Mouse (Mus musculus) midbrain, embryonic 13.5 days (tissue): ENCODE measurements around the gene Mybpc2. TPM values are rescaled to one million over a fixed set of nuclear protein-coding genes. Genes with fewer than 3 reads are reported as not detected.

Source experiments
- ATAC-seq: fragments of 200-750 bp; cut with Nextera tagmentation; 2 replicates; pipeline ENCODE4 v1.8.0; 2017; ENCODE audit warnings: mild to moderate bottlenecking, moderate TSS enrichment, moderate library complexity
- H3K27ac ChIP-seq: fragments of 300-500 bp; sonication (generic); 2 replicates; pipeline ENCODE4 v1.5.1; 2015; ENCODE audit warnings: inconsistent platforms, mild to moderate bottlenecking, moderate library complexity
- H3K27me3 ChIP-seq: fragments of 300-500 bp; sonication (generic); 2 replicates; pipeline ENCODE4 v1.6.1; 2015; ENCODE audit warnings: mild to moderate bottlenecking, inconsistent platforms
- H3K36me3 ChIP-seq: fragments of 300-500 bp; sonication (generic); 2 replicates; pipeline ENCODE4 v1.6.1; 2015; ENCODE audit warnings: mild to moderate bottlenecking, inconsistent platforms
- H3K4me1 ChIP-seq: fragments of 300-500 bp; sonication (generic); replicated peaks from 2 replicates; pipeline ENCODE4 v1.6.1; 2015; ENCODE audit warnings: inconsistent platforms
- H3K4me2 ChIP-seq: fragments of 300-500 bp; sonication (generic); replicated peaks from 2 replicates; pipeline ENCODE4 v1.6.1; 2015; ENCODE audit warnings: moderate library complexity, mild to moderate bottlenecking, inconsistent platforms
- H3K4me3 ChIP-seq: fragments of 300-500 bp; sonication (generic); replicated peaks from 2 replicates; pipeline ENCODE4 v1.5.1; 2015; ENCODE audit warnings: mild to moderate bottlenecking, inconsistent platforms
- H3K9ac ChIP-seq: fragments of 300-500 bp; sonication (generic); replicated peaks from 2 replicates; pipeline ENCODE4 v1.6.1; 2015; ENCODE audit warnings: mild to moderate bottlenecking, inconsistent platforms
- H3K9me3 ChIP-seq: fragments of 300-500 bp; sonication (generic); 2 replicates; pipeline ENCODE4 v1.6.1; 2016; ENCODE audit warnings: mild to moderate bottlenecking, inconsistent platforms
- WGBS: fragments of 180-500 bp; shearing (Covaris S2); methylation state at CpG from one replicate; pipeline ENCODE4 v1.1.7; 2015; 5-methylcytosine and 5-hydroxymethylcytosine counted together
- polyA plus RNA-seq: library from polyadenylated mRNA; unstranded; fragments of >200 nt; fragmentation: Nextera tagmentation; extraction: Ambion mirVana; gene quantifications from 2 replicates; pipeline ENCODE4 v1.2.1, GENCODE M21; 2015

Mybpc2 gene
- 0.16 and 0.23 TPM in 2 replicates for polyA plus RNA-seq

DNA sequence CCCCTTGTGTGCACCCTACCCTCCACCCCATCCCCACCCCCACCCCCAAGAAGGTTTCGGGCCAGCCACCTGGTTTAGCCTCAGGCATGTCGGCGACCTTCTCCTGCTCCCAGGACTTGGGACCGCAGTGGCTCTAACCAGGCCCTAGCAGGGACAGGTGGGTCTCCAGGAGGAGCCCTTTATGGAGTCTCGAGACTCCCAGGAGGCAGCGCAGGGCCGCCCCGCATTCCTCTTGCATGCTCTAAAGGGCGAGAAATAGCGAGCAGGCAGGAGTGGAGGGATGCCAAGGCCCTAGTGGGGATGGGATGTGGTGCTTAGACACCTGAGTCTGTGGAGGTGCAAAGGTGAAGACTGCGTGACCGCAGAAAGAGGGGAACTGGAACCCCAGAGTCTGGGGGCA is at the start of gene Mybpc2:
Mybpc2 (minus strand) TSS at position 155 of the 400 bp plus-strand sequence.
- ATAC-seq, result no peak
- WGBS, result 39% methylated on average over 12 of the region's 12 CpGs
- Histone ChIP-seq H3K9me3 (no peaks in the 10 kb centered on the region), H3K36me3 (no peaks in the 10 kb centered on the region), H3K9ac (peak within 1 kb of the TSS; percentile 32; the same call in 1 of the 2 replicates), H3K4me3 (no peak within 1 kb of the TSS), H3K4me1 (peaks cover 12% of the 10 kb centered on the region), H3K4me2 (no peak within 1 kb of the TSS), H3K27me3 (peaks cover 78% of the 10 kb centered on the region), H3K27ac (no peak within 1 kb of the TSS)

DNA sequence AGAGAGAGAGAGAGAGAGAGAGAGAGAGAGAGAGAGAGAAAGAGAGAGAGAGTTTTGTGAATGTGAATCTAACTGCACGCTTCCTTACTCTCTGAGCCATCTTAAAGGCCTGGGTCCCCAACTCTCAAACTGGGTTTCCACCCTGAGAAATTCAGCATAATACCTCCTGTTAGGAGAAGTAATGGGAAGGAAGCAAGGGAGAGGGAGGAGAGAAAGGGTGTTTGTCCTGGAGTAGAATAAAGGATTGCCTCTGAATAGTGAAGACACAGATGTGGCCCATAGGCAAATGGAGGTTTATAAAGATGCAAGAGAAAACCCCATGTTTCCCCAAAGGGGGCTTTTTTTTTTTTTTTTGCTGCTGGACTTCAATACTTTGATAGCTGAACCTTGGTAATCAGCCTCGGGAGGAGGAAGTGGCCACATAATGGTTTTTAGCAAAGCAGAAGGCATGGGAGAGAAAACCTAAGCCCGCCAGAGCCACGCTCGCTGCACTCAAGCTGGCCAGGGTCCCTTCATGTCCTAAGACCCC is 48.6 kb upstream of the Mybpc2 start:
- H3K4me3 ChIP-seq, result no peak overlapping the region
- peaks cover 3% of the 10 kb centered on the region for H3K27me3 ChIP-seq
- no peak for ATAC-seq
- WGBS, result 72% methylated on average over 5 of the region's 5 CpGs
- no peak overlapping the region for H3K4me2 ChIP-seq
- no peaks in the 10 kb centered on the region for H3K9me3 ChIP-seq
- no peak overlapping the region for H3K9ac ChIP-seq
- no peaks in the 10 kb centered on the region for H3K36me3 ChIP-seq
- H3K27ac ChIP-seq, result no peak overlapping the region
- H3K4me1 ChIP-seq, result no peaks in the 10 kb centered on the region

DNA sequence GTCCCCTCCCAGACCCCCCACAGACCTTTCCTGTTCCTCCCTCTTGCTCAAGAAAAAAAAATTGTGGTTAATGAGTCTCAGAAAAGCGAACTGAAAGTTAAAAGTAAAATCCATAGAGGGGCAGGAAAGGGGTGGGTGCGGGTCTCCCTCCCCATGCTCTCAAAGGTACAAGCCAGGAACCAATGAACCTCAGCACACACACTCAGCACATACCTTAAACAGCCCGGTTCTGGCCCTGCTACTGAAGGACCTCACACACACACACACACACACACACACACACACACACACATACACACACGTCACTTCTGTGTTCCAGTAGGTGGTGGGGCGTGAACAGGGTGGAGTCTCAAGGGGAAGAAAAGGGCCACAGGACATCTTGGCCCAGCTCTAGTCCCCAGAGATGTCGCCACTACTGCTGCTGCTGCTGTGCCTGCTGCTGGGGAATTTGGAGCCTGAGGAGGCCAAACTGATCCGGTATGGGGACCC is 47.8 kb upstream of the Mybpc2 start, which contains the start of gene Napsa:
Napsa (plus strand) TSS at position 168 of the 489 bp plus-strand sequence.
- 31% methylated on average over 7 of the region's 7 CpGs for WGBS
- no peak for ATAC-seq

DNA sequence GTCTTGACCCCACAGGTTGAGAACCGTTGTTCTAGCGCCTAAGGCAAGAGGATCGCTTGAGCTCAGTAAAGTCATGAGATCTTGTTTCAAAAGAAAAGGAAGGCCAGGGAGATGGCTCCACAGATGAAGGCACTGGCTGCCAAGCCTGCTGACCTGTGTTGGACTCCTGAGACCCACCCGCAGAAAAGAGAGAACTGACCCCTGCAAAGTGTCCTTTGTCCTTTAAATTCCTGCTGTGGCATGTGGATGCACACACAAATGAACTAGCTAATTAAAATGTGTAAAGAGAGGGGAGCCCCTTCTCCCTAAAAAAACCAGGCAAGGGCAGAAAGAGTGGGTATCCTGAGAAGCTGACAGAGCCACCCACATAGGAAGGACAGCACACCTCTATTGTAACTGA is 47.4 kb upstream of the Mybpc2 start:
- Histone ChIP-seq H3K27ac (no peak overlapping the region), H3K9me3 (no peaks in the 10 kb centered on the region), H3K9ac (no peak overlapping the region), H3K36me3 (no peaks in the 10 kb centered on the region), H3K4me3 (no peak overlapping the region), H3K4me1 (no peaks in the 10 kb centered on the region), H3K27me3 (peaks cover 3% of the 10 kb centered on the region), H3K4me2 (no peak overlapping the region)
- WGBS, result 28% methylated on average over 4 of the region's 4 CpGs
- ATAC-seq, result no peak

More for the DNA sequence above, 47.8 kb upstream of the Mybpc2 start, which contains the start of gene Napsa:
- Histone ChIP-seq H3K4me3 (no peak within 1 kb of the TSS), H3K4me1 (no peaks in the 10 kb centered on the region), H3K9me3 (no peaks in the 10 kb centered on the region), H3K27me3 (peaks cover 3% of the 10 kb centered on the region), H3K9ac (no peak within 1 kb of the TSS), H3K27ac (no peak within 1 kb of the TSS), H3K36me3 (no peaks in the 10 kb centered on the region), H3K4me2 (no peak within 1 kb of the TSS)

DNA sequence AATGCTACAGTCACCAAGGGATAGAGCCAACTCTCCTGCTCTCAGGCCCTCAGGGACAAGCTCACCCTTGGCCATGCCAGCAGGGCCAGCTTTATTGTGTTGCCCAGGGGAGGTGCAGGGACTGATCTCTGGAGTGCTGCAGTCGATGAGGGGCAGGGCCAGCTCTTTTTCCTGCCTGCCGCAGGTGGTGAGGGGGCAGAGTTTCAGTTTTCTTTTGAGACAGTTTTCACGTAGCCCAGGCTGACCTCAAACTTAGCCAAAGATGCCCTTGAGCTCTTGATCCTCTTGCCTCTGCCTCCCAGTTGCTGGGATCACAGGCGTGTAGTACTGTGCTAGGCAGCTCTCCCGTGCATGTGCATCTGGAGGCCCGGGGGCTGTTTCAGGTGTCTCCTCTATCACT is 46.5 kb upstream of the Mybpc2 start:
- ATAC-seq, result no peak
- Histone ChIP-seq H3K4me1 (no peaks in the 10 kb centered on the region), H3K27ac (no peak overlapping the region), H3K36me3 (no peaks in the 10 kb centered on the region), H3K27me3 (no peaks in the 10 kb centered on the region; the same call in 1 of the 2 replicates), H3K9ac (no peak overlapping the region), H3K4me2 (no peak overlapping the region), H3K9me3 (no peaks in the 10 kb centered on the region), H3K4me3 (no peak overlapping the region)
- WGBS, result 85% methylated on average over 6 of the region's 6 CpGs

DNA sequence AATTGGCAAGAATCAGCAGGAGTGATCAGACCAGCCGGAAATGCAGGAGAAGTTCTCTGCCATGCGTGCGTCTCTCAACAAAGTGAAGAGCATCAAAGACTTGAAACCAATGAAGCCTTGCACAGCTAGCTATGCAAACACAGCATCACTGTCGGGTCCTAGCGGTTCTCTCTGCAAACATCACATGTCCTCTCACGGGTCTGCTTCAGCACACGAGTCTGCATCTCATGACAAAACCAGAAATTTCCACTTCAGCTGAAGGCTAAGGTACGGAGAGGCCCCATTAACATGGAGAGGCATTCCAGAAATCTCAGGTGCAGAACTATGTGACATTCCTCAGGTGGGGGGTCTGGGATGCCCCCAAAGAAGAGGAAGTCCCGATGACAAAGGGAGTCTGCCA is 44.3 kb upstream of the Mybpc2 start:
- H3K4me3 ChIP-seq, result no peak overlapping the region
- H3K9ac ChIP-seq, result no peak overlapping the region
- H3K9me3 ChIP-seq, result no peaks in the 10 kb centered on the region
- no peaks in the 10 kb centered on the region for H3K36me3 ChIP-seq
- H3K27ac ChIP-seq, result no peak overlapping the region
- H3K4me1 ChIP-seq, result no peaks in the 10 kb centered on the region
- no peak for ATAC-seq
- 79% methylated on average over 9 of the region's 9 CpGs for WGBS
- no peaks in the 10 kb centered on the region; the same call in 1 of the 2 replicates for H3K27me3 ChIP-seq
- no peak overlapping the region for H3K4me2 ChIP-seq

DNA sequence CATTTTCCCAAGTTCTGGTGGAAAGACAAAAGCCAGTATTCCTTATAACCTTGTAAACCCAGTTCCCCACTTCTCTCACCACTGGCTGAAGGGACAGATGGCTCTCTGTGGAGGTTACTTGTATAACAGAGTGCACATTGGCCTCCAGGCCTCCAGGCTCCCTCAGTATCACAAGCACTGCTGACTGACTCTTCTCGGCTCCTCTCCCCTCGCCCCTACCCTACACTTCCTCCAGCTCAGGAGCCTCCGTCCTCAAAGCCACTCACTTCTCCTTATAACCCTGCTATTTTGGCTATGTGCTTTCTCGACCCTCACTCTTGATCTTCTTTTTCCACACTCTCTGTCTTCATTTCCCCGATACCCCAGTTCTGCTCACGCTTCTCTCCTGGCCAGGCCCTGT is 41.0 kb upstream of the Mybpc2 start:
- H3K4me1 ChIP-seq, result no peaks in the 10 kb centered on the region
- H3K9ac ChIP-seq, result no peak overlapping the region
- whole genome bisulfite sequencing, result 76% methylated on average over 6 of the region's 6 CpGs
- H3K9me3 ChIP-seq, result no peaks in the 10 kb centered on the region
- no peaks in the 10 kb centered on the region for H3K36me3 ChIP-seq
- no peak overlapping the region for H3K4me2 ChIP-seq
- no peak overlapping the region for H3K27ac ChIP-seq
- no peak for ATAC-seq
- no peak overlapping the region for H3K4me3 ChIP-seq
- H3K27me3 ChIP-seq, result no peaks in the 10 kb centered on the region; the same call in 1 of the 2 replicates

DNA sequence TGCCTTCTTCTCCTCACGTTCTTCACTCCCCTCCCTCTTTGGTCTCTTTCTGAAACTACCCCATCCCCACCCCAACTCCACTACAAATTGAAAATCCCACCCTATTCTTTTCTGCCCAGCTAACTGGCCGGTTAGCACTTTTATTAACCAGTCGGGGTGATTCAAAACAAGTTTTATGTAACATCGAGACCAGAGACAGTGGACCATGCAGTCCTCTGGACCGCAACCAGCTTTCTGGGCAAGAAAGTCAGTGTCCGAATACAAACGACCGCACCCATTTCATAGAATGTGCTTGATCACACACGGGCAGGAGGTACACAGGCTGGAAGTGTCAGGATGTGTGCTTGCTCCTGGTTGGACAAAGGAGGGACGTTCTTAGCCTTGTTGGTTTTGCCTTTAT is 40.0 kb upstream of the Mybpc2 start:
- H3K36me3 ChIP-seq, result no peaks in the 10 kb centered on the region
- no peaks in the 10 kb centered on the region for H3K4me1 ChIP-seq
- H3K4me2 ChIP-seq, result no peak overlapping the region
- no peaks in the 10 kb centered on the region for H3K9me3 ChIP-seq
- no peak overlapping the region for H3K9ac ChIP-seq
- ATAC-seq, result no peak
- WGBS, result 84% methylated on average over 10 of the region's 10 CpGs
- H3K4me3 ChIP-seq, result no peak overlapping the region
- no peaks in the 10 kb centered on the region; the same call in 1 of the 2 replicates for H3K27me3 ChIP-seq
- no peak overlapping the region for H3K27ac ChIP-seq

DNA sequence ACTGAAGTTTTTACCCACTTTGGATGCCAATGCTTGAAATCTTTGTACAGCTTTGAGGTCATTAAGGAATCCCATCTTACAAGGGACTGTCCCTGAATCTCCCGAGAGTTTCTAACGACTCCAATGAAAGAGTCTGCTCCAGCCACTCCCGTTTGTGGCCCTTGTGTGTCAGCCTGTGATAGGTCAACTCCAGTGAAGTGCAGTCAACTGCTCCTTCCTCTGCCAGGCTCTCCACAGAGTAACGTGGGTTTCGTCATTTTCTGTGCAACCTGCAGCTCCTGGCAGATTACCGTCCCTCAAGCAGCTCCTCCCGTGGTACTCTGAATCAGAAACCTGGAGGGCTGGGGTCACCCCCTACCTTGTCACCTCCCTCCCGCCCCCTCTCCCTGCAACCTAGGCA is 38.8 kb upstream of the Mybpc2 start:
- no peak overlapping the region for H3K4me2 ChIP-seq
- H3K27ac ChIP-seq, result no peak overlapping the region
- no peaks in the 10 kb centered on the region for H3K27me3 ChIP-seq
- no peaks in the 10 kb centered on the region for H3K9me3 ChIP-seq
- WGBS, result 54% methylated on average over 8 of the region's 8 CpGs
- H3K4me3 ChIP-seq, result no peak overlapping the region
- H3K36me3 ChIP-seq, result no peaks in the 10 kb centered on the region
- no peaks in the 10 kb centered on the region for H3K4me1 ChIP-seq
- H3K9ac ChIP-seq, result no peak overlapping the region
- no peak for ATAC-seq

DNA sequence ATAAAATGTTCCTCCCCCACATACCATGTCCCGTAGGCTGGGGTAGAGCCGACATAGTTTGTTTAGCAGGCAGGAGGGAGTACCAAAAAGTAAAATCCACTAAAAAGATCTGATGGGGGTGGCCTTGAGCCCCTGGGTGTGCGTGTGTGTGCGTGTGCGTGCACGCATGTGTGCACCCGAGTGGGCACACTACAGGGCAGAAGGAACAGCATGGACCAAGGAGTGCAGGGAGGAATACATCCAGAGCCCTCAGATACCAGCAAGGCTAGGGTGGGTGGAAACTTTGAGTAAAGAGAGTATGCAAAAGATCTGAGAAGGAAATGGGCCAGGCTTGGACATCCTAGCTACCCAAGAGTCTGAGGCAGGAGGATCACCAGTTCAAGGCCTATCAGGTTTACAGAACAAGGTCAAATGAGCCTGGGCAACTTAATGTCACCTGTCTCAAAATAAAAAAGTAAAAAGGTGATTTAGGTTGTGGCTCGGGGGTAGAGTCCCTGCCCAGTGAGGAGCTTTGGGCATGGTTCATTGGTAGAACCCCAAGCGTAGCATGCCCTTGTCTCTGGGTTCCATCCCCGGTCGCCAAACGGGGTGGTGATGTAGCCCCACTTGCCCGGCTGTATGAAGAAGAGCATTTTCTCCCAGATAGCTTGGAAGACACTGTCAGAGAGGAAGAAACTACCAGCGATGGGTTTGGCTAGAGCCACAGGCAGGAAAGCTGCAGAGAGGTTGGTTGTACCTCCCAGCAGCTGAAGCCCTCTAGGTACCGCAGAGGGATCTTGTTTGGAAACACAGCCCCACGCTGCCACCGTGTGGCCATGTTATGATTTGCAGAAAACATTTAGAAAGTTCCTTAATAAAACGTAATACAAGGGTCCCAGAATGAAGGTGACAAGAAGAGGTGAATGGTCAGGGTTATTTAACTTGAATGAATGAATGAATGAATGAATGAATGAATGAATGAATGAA is 36.3 kb upstream of the Mybpc2 start:
- WGBS, result 54% methylated on average over 18 of the region's 18 CpGs
- H3K36me3 ChIP-seq, result no peaks in the 10 kb centered on the region
- no peak overlapping the region for H3K27ac ChIP-seq
- 0 out of 2 replicates have a peak, but pooled peaks cover 8% of the 10 kb centered on the region for H3K27me3 ChIP-seq
- no peak overlapping the region for H3K9ac ChIP-seq
- no peaks in the 10 kb centered on the region for H3K9me3 ChIP-seq
- H3K4me2 ChIP-seq, result no peak overlapping the region
- no peaks in the 10 kb centered on the region for H3K4me1 ChIP-seq
- peak; percentile 78 for ATAC-seq
- H3K4me3 ChIP-seq, result no peak overlapping the region

DNA sequence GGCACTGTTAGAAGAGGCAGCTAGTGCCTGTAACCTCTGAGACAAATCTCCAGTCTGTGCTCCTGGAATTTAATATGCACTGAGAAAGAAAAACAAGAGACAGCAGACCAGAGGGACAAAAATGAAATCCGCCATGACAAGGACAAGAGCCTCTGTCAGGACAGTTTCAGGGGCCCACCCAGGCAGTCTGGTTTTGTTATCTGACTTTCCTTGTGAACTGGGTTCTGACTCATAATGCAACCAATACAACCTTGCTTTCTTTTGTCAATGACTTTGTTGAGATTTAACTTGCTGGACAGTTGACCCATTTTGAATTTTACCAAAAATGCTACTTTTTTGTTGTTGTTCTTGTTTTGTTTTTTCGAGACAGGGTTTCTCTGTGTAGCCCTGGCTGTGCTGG is 33.2 kb upstream of the Mybpc2 start:
- no peak for ATAC-seq
- WGBS, result 68% methylated on average over 2 of the region's 2 CpGs
- no peaks in the 10 kb centered on the region for H3K36me3 ChIP-seq
- no peak overlapping the region for H3K4me3 ChIP-seq
- H3K4me1 ChIP-seq, result peaks cover 9% of the 10 kb centered on the region
- no peak overlapping the region for H3K27ac ChIP-seq
- H3K9ac ChIP-seq, result no peak overlapping the region
- H3K9me3 ChIP-seq, result no peaks in the 10 kb centered on the region
- 0 out of 2 replicates have a peak, but pooled peaks cover 8% of the 10 kb centered on the region for H3K27me3 ChIP-seq
- no peak overlapping the region for H3K4me2 ChIP-seq

DNA sequence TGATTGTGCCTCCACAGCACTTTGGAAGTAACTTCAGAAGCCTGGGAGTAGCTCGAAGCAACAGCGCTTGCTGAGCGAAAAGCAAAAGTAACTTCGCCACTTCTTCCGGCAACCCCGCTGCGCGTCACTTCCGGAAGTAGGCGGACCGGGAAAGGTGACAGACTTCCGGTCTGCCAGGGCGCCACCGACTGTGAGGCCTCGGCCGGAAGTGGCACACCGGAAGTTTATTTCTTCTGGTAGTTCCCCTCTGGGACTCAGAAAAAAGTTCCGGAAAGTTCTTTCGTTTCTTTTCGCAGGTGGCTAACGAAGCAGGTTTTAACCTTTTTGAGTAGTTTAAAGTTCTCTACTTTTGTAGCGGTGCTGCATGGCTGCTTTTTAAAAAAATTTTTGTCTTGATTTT is 29.4 kb upstream of the Mybpc2 start, which contains the start of gene Nr1h2:
Nr1h2 (minus strand) TSS at position 126 of the 400 bp plus-strand sequence.
- H3K4me3 ChIP-seq, result peak within 1 kb of the TSS; percentile 84
- 0 out of 2 replicates have a peak, but pooled peaks cover 8% of the 10 kb centered on the region for H3K27me3 ChIP-seq
- H3K4me1 ChIP-seq, result peaks cover 14% of the 10 kb centered on the region
- under 1% methylated on average over 22 of the region's 22 CpGs for WGBS
- peak within 1 kb of the TSS; percentile 85 for H3K4me2 ChIP-seq
- peak within 1 kb of the TSS; percentile 89 for H3K27ac ChIP-seq
- peak; percentile 67 for ATAC-seq
- H3K9ac ChIP-seq, result peak within 1 kb of the TSS; percentile 66
- H3K36me3 ChIP-seq, result peaks cover 31% of the 10 kb centered on the region
- H3K9me3 ChIP-seq, result no peaks in the 10 kb centered on the region
